Mouse (Mus musculus) right cerebral cortex, postnatal 25 days (tissue): ENCODE results near the gene Ttll5.

Experiments
- DNase-seq: peaks from one replicate; pipeline ENCODE4 v3.0.0; 2022

Ttll5 gene

DNA sequence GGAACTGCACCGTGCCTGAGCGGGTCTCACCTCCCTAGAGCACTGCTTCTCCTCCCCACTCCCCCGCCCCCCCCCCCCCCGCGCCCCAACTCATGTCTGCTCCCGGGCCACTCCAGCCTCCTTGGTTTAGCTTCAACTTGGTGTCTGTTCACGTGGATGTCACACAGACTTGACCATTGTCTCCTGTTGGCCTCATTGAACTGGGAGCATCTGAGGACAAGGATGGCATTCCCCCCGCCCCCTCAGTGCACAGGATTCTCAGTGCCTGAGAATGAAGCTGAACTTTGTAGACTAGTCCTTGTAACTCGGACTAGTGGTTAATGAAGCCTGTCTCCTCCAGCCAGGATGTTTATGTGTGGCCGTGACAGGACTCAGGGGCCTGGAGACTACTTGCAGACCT, 281.1 kb downstream of the Ttll5 start:
- DNase-seq: no peak

DNA sequence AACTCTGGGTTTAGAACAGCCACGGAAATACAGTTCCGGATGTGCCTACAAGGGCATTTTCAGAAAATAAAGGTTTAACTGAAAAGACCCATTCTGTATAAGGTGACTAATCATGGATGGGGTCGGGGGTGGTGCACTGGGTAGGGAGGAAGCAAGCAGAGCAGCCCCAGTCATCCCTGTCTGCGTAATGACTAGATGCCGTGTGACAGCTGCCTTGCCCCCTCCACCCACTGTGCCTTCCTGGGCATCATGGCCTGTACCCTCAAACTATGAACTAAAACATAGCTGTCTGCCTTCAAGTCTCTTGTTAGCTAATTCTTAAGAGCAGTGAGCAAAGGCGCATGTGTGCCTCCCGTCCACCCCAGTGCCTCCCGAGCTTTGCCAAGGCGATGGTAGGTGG, 281.6 kb downstream of the Ttll5 start:
- DNase-seq: no peak

DNA sequence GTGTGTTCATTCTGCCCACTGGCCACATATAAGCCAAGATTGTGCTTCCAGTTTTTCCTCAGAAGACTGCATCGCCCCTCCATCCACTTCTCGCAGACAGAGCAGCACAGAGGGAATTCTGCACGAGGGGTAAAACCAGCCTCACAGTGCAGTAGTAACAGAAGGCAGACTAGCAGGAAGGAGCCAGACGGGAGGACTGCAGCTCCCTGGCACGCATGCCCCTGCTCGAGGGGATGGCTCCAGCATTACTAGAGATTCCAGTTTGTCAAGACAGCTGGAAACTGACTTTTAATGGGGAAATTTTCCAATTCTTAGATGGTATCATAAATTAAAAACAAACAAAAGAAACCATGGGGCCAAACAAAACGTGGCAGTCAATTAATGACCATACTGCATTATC, 283.2 kb downstream of the Ttll5 start:
- no peak for DNase-seq

DNA sequence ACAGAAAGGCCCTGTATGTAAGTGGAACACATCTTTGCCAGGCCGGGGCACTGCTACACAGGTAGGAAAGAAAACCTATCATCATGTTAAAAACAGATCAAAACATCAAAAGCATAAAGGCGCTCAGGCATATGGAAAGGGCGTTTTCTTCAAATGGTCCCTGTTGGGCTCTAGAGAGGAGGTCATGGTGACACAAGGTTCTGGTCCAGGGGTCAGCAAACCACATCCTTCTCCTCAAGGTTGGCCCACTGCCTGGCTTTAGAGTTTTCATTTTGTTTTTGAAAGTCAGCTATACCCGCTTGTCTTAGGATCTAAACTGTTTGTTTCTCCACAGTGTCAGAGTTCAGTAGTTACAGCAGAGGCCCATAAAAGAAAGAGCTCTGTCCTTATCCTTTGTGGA, 285.1 kb downstream of the Ttll5 start:
- no peak for DNase-seq

DNA sequence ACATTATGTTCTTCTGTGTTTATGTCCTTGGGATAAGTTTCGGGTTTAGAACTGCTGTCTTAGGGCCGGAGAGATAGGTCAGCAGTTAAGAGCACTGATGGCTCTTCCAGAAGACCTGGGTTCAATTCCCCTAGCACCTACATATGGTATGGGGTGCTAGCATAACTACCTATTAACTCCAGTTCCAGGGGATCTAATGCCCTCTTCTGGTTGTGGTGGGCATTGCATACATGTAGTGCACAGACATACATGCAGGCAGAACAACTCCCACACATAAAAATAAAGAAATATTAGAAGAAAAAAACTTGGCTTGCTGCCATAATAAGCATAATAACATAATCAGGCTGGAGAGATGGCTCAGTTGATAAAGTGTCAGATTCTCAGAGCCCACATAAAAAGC, 286.2 kb downstream of the Ttll5 start:
- DNase-seq: no peak
